Mouse (Mus musculus): ENCODE results near the gene Daam1. TPM values are rescaled to one million over a fixed set of nuclear protein-coding genes. Genes with fewer than 3 reads are reported as not detected.

The Daam1 gene
- polyA plus RNA-seq, 2 experiments = 10.7 to 11.8 TPM

GRCm38 (mm10) chr12:71957496-71957895 is 126.6 kb downstream of the Daam1 start:
- 76% methylated on average over 5 of the region's 5 CpGs for WGBS
- H3K4me1 ChIP-seq (ENCODE audit: control insufficient read depth, insufficient read depth, low read length) = peaks cover 7% of the 10 kb centered on the region
- ATAC-seq (ENCODE audit: low FRiP score, low read depth) = no peak
- no peak overlapping the region for H3K4me3 ChIP-seq (replicated peaks; ENCODE audit: low read length)
- H3K36me3 ChIP-seq (ENCODE audit: control insufficient read depth, insufficient read depth, low read length) = peaks cover 15% of the 10 kb centered on the region
- TF ChIP-seq POLR2A (IDR thresholded peaks at IDR 0.05; ENCODE audit: borderline replicate concordance, extremely low read depth, insufficient read depth, insufficient read length) = no peak
- H3K27ac ChIP-seq (replicated peaks; ENCODE audit: low read depth, low read length) = no peak overlapping the region
- DNase-seq (ENCODE audit: low spot score) = no peak
- no peaks in the 10 kb centered on the region for H3K9me3 ChIP-seq (ENCODE audit: control insufficient read depth, low read length)
- no peak overlapping the region for H3K9ac ChIP-seq (ENCODE audit: low read depth, low read length, severe bottlenecking)
- H3K27me3 ChIP-seq (ENCODE audit: control insufficient read depth, insufficient read depth, low read length) = no peaks in the 10 kb centered on the region
- no peak overlapping the region for H3K4me2 ChIP-seq (replicated peaks; ENCODE audit: low read depth, low read length, severe bottlenecking)

GRCm38 (mm10) chr12:71959351-71959991 is 128.6 kb downstream of the Daam1 start:
- ATAC-seq (ENCODE audit: low FRiP score, low read depth) (no peak), DNase-seq (ENCODE audit: low spot score) (no peak)
- H3K27ac ChIP-seq (replicated peaks; ENCODE audit: low read depth, low read length) = no peak overlapping the region

GRCm38 (mm10) chr12:71961671-71962070 is 130.8 kb downstream of the Daam1 start:
- DNase-seq (ENCODE audit: low spot score) = no peak
- Histone ChIP-seq H3K27me3 (ENCODE audit: control insufficient read depth, insufficient read depth, low read length) (no peaks in the 10 kb centered on the region), H3K4me1 (ENCODE audit: control insufficient read depth, insufficient read depth, low read length) (no peaks in the 10 kb centered on the region), H3K27ac (replicated peaks; ENCODE audit: low read depth, low read length) (no peak overlapping the region), H3K9me3 (ENCODE audit: control insufficient read depth, low read length) (no peaks in the 10 kb centered on the region), H3K4me3 (replicated peaks; ENCODE audit: low read length) (no peak overlapping the region), H3K9ac (ENCODE audit: low read depth, low read length, severe bottlenecking) (no peak overlapping the region), H3K4me2 (replicated peaks; ENCODE audit: low read depth, low read length, severe bottlenecking) (no peak overlapping the region), H3K36me3 (ENCODE audit: control insufficient read depth, insufficient read depth, low read length) (peaks cover 11% of the 10 kb centered on the region)
- no peak for TF ChIP-seq POLR2A (IDR thresholded peaks at IDR 0.05; ENCODE audit: borderline replicate concordance, extremely low read depth, insufficient read depth, insufficient read length)
- ATAC-seq (ENCODE audit: low FRiP score, low read depth) = no peak
- 93% methylated on average over 3 of the region's 3 CpGs for WGBS

More at GRCm38 (mm10) chr12:71959351-71959991, 128.6 kb downstream of the Daam1 start:
- Histone ChIP-seq H3K4me2 (replicated peaks; ENCODE audit: low read depth, low read length, severe bottlenecking) (no peak overlapping the region), H3K4me3 (replicated peaks; ENCODE audit: low read length) (no peak overlapping the region), H3K4me1 (ENCODE audit: control insufficient read depth, insufficient read depth, low read length) (no peaks in the 10 kb centered on the region), H3K36me3 (ENCODE audit: control insufficient read depth, insufficient read depth, low read length) (peaks cover 11% of the 10 kb centered on the region), H3K9ac (ENCODE audit: low read depth, low read length, severe bottlenecking) (no peak overlapping the region), H3K27me3 (ENCODE audit: control insufficient read depth, insufficient read depth, low read length) (no peaks in the 10 kb centered on the region), H3K9me3 (ENCODE audit: control insufficient read depth, low read length) (no peaks in the 10 kb centered on the region)
- WGBS = 46% methylated on average over 6 of the region's 6 CpGs
- TF ChIP-seq POLR2A (IDR thresholded peaks at IDR 0.05; ENCODE audit: borderline replicate concordance, extremely low read depth, insufficient read depth, insufficient read length) = no peak

- TF ChIP-seq POLR2A (IDR thresholded peaks at IDR 0.05; ENCODE audit: borderline replicate concordance, extremely low read depth, insufficient read depth, insufficient read length) = no peak
- WGBS = 81% methylated on average over 4 of the region's 4 CpGs
- Histone ChIP-seq H3K4me2 (replicated peaks; ENCODE audit: low read depth, low read length, severe bottlenecking) (no peak overlapping the region), H3K27me3 (ENCODE audit: control insufficient read depth, insufficient read depth, low read length) (no peaks in the 10 kb centered on the region), H3K9ac (ENCODE audit: low read depth, low read length, severe bottlenecking) (no peak overlapping the region), H3K4me1 (ENCODE audit: control insufficient read depth, insufficient read depth, low read length) (no peaks in the 10 kb centered on the region), H3K36me3 (ENCODE audit: control insufficient read depth, insufficient read depth, low read length) (peaks cover 11% of the 10 kb centered on the region), H3K4me3 (replicated peaks; ENCODE audit: low read length) (no peak overlapping the region), H3K27ac (replicated peaks; ENCODE audit: low read depth, low read length) (no peak overlapping the region), H3K9me3 (ENCODE audit: control insufficient read depth, low read length) (no peaks in the 10 kb centered on the region)
- ATAC-seq (ENCODE audit: low FRiP score, low read depth) = no peak
- DNase-seq (ENCODE audit: low spot score) = no peak
Observed at GRCm38 (mm10) chr12:71962616-71963015, 131.7 kb downstream of the Daam1 start.

GRCm38 (mm10) chr12:71968592-71968991 is 137.7 kb downstream of the Daam1 start:
- Histone ChIP-seq H3K4me1 (ENCODE audit: control insufficient read depth, insufficient read depth, low read length) (no peaks in the 10 kb centered on the region), H3K27me3 (ENCODE audit: control insufficient read depth, insufficient read depth, low read length) (no peaks in the 10 kb centered on the region), H3K9me3 (ENCODE audit: control insufficient read depth, low read length) (no peaks in the 10 kb centered on the region), H3K9ac (ENCODE audit: low read depth, low read length, severe bottlenecking) (no peak overlapping the region), H3K4me3 (replicated peaks; ENCODE audit: low read length) (no peak overlapping the region), H3K27ac (replicated peaks; ENCODE audit: low read depth, low read length) (no peak overlapping the region), H3K36me3 (ENCODE audit: control insufficient read depth, insufficient read depth, low read length) (peaks cover 10% of the 10 kb centered on the region), H3K4me2 (replicated peaks; ENCODE audit: low read depth, low read length, severe bottlenecking) (no peak overlapping the region)
- 46% methylated on average over 4 of the region's 4 CpGs for WGBS
- DNase-seq (ENCODE audit: low spot score) (no peak), ATAC-seq (ENCODE audit: low FRiP score, low read depth) (no peak)
- no peak for TF ChIP-seq POLR2A (IDR thresholded peaks at IDR 0.05; ENCODE audit: borderline replicate concordance, extremely low read depth, insufficient read depth, insufficient read length)

Data from limb, embryonic 14.5 days (tissue).